Mouse (Mus musculus) layer of hippocampus, adult 18-20 months (tissue): ENCODE results near the gene Olfr15. TPM values are rescaled to one million over a fixed set of nuclear protein-coding genes. Genes with fewer than 3 reads are reported as not detected.
"Not testable (repeated sequence)": the region's sequence is repeated elsewhere in the genome, so short reads cannot be mapped to it uniquely, and the experiment has no call there.

Experiments used
- DNase-seq, 2 experiments: peaks; one replicate each; pipeline ENCODE4 v3.0.0; 2022; ENCODE audit warnings: low spot score in 2 of 2
- long read RNA-seq: library from polyadenylated mRNA; stranded (forward); transcript quantifications from one replicate; pipeline ENCODE4 v2.0.0, GENCODE M21; 2021
- total RNA-seq, 2 experiments: library from RNA; stranded (reverse); gene quantifications; 2 replicates each; pipeline ENCODE4 v1.2.3; 2021

The Olfr15 gene
- not detected for total RNA-seq
- long read RNA-seq, result 0 reads

- no peak for DNase-seq
These were observed at the start of gene Olfr15 for GRCm38 (mm10) chr16:3830588-3831109. Olfr15 (plus strand) TSS chr16:3830878.

- DNase-seq, result no peak
These were observed 49.4 kb upstream of the Olfr15 start for GRCm38 (mm10) chr16:3781237-3781636.

- no peak for DNase-seq
These were observed 42.3 kb upstream of the Olfr15 start for GRCm38 (mm10) chr16:3788394-3788793.

- DNase-seq, result no peak
These were observed 22.5 kb upstream of the Olfr15 start for GRCm38 (mm10) chr16:3808176-3808575.

- DNase-seq, result not testable (repeated sequence)
These were observed 16.0 kb upstream of the Olfr15 start for GRCm38 (mm10) chr16:3814667-3815066.

- no peak for DNase-seq
These were observed 10.5 kb upstream of the Olfr15 start for GRCm38 (mm10) chr16:3820202-3820601.

GRCm38 (mm10) chr16:3828021-3828420, 2.7 kb upstream of the Olfr15 start:
- DNase-seq, result no peak

- DNase-seq, result no peak
These were observed 951 bp upstream of the Olfr15 start for GRCm38 (mm10) chr16:3829727-3830126.

- DNase-seq, result no peak
These were observed 4.8 kb downstream of the Olfr15 start for GRCm38 (mm10) chr16:3835461-3835860.

- DNase-seq, result peak; percentile 22 to 51
These were observed 8.6 kb downstream of the Olfr15 start for GRCm38 (mm10) chr16:3839157-3839885.

GRCm38 (mm10) chr16:3842989-3843388, 12.3 kb downstream of the Olfr15 start:
- DNase-seq, result no peak

GRCm38 (mm10) chr16:3843796-3844195, 13.1 kb downstream of the Olfr15 start:
- DNase-seq, result no peak

GRCm38 (mm10) chr16:3846711-3847518, 16.2 kb downstream of the Olfr15 start, which contains the start of gene Zfp174:
Zfp174 (plus strand) TSS chr16:3847268.
- DNase-seq, result peak; percentile 95 to 98

GRCm38 (mm10) chr16:3847871-3848270, 17.2 kb downstream of the Olfr15 start:
- no peak for DNase-seq

- DNase-seq, result no peak
These were observed 17.7 kb downstream of the Olfr15 start for GRCm38 (mm10) chr16:3848416-3848815.

GRCm38 (mm10) chr16:3851301-3851700, 20.6 kb downstream of the Olfr15 start:
- not testable (repeated sequence) for DNase-seq

- peak; percentile 12 to 41 for DNase-seq
These were observed 21.9 kb downstream of the Olfr15 start for GRCm38 (mm10) chr16:3852586-3852985.

GRCm38 (mm10) chr16:3854437-3855182, 23.9 kb downstream of the Olfr15 start:
- DNase-seq, result no peak

GRCm38 (mm10) chr16:3855776-3856175, 25.1 kb downstream of the Olfr15 start:
- no peak for DNase-seq

- DNase-seq, result no peak
These were observed 28.6 kb downstream of the Olfr15 start for GRCm38 (mm10) chr16:3859254-3859653.

- no peak for DNase-seq
These were observed 41.1 kb downstream of the Olfr15 start for GRCm38 (mm10) chr16:3871815-3872214.
